Mouse (Mus musculus) urinary bladder, postnatal 10 days (tissue): Measurements from ENCODE around the gene Ptprn2.

Source experiments
- DNase-seq: peaks from one replicate; pipeline ENCODE4 v3.0.0; 2022; ENCODE audit warnings: low spot score

Gene Ptprn2

GRCm38 (mm10) chr12:116975547-116975946 lies 490.0 kb downstream of the Ptprn2 start:
- no peak for DNase-seq

DNA sequence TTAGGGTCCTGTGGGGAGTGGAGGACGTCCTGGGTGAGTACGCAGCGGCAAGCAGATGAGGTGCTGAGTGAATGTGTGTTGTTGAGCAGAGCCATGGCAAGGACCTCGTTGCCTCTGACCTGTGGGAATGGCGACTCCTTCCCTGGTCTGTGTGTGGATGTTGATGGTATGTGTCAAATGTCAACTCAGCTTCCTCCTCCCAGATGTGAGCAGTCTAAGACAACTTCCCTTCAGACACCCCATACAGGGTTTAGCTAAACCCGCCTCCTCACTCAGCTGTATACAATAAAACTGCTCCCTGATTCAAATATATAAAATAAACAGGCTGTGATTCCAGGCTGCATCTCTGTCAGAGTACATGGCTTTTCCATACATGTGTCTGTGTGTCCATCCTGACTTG lies 491.5 kb downstream of the Ptprn2 start:
- DNase-seq: no peak

GRCm38 (mm10) chr12:116978201-116978600 lies 492.7 kb downstream of the Ptprn2 start:
- no peak for DNase-seq

GRCm38 (mm10) chr12:116981315-116981714 lies 495.8 kb downstream of the Ptprn2 start:
- DNase-seq: no peak

GRCm38 (mm10) chr12:116989144-116989543 lies 503.6 kb downstream of the Ptprn2 start:
- DNase-seq: no peak

GRCm38 (mm10) chr12:117001546-117002148 lies 516.1 kb downstream of the Ptprn2 start:
- no peak for DNase-seq

- no peak for DNase-seq
Observed at GRCm38 (mm10) chr12:117016753-117017595, 531.5 kb downstream of the Ptprn2 start.

- DNase-seq: no peak
Observed at GRCm38 (mm10) chr12:117017912-117018311, 532.4 kb downstream of the Ptprn2 start.

GRCm38 (mm10) chr12:117023235-117023634 lies 537.7 kb downstream of the Ptprn2 start:
- DNase-seq: no peak

DNA sequence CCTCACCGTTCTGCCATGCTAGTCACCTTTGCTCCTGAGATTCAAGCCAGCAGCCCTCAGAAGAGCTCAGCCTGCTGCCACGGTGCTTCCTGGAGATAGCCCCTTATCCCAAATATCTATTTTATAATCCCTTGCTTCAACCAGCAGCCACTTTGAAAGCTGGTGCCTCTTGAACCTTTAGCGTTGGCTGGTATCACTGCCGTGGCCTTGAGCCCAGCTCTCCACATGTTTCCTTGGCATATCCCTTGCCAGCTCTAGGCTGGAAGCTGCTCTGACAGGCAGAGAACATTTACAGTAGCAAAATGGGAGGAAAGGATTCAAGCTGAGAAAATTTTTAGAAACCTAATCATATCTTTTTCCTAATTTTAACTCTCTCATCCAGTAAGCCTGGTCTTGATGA lies 539.4 kb downstream of the Ptprn2 start:
- no peak for DNase-seq

- no peak for DNase-seq
Observed at GRCm38 (mm10) chr12:117025676-117026075, 540.2 kb downstream of the Ptprn2 start.

- DNase-seq: no peak
Observed at GRCm38 (mm10) chr12:117027351-117027750, 541.8 kb downstream of the Ptprn2 start.

DNA sequence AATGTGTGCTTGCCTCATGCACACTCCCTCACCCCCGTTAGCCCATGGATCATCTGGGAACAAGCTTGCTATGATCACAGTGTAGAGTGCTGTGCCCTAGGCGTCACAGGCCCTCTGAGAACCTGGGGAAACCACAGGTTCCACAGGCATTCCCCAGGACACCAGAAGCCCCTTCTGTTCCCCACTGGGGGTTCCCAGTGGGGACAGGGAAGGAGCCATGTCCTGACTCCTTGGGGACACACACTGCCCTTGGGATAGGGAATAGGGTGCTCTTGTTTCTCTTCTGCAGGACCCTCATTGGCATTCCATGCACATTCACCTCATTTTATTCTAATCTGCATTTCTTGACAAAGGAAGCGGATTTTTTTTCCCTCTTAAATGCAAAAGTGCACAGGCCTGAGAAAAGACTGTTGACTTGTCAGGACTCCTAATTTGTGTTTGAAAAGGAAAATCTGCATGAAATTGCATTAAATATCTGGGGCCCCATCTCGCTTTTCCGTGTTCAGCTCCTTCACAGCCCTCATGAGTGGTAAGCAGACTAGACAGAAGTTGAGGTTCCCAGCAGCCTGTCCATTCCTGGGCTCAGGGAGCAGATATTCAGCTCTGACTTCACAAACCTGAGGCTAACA lies 542.9 kb downstream of the Ptprn2 start:
- DNase-seq: no peak

- DNase-seq: no peak
Observed at GRCm38 (mm10) chr12:117033172-117033571, 547.7 kb downstream of the Ptprn2 start.

DNA sequence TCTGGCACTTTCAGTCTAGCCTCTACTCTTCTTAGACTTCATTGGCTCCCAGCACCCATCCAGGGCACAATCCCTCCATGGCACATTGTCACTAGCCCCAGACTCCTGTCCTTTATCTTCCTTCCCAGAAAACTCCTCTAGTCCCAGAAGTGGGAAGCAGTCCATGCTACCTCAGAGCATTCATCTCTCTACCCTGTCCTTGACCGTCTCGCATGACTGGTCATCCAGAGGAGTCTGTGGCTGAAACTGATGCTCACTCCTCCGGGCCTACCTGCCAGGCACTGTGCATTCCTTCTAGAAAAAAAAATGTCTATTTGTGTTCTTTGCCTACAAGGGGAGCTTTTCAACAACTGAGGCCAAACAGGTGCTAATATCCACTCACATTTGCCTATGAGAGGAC lies 549.0 kb downstream of the Ptprn2 start:
- no peak for DNase-seq

DNA sequence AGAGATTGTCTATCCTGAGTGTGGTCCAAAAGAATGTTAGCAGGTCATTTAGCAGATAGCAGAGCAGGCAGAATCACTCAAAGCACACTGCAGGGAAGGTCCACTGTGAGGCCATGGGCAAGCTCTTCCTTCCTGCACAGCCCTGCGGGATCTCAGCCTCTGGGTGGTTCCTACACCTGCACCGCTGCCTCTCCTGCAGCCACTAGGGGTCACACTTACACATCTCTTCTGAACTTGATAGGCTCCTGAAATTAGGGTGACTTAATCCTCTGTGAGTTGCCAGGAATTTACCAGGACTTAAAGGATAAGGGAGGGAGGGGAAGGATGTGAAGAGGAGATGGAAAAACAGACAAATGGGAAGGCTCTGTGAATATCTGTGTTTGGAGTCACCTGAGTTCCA lies 549.7 kb downstream of the Ptprn2 start:
- DNase-seq: no peak

DNA sequence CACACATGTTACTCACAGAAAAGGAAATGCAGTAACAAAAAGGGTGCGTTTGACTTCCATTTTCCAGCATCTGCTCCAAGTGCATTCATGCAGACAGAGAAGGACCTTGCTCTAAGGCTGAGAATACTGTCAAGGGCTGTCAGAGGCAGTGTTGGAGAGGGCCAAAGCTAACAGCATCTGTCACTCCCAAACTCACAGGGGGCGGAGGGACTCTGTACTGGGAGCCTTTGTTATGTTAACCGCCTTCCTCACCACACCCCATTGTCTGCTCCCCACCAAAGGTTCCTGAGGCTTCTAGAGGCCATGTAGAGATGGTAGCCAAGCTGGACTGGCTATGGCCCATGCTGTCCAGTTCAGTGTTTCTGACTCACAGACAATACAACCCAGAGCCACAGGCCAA lies 553.9 kb downstream of the Ptprn2 start:
- no peak for DNase-seq

GRCm38 (mm10) chr12:117041409-117041808 lies 555.9 kb downstream of the Ptprn2 start:
- DNase-seq: no peak

- DNase-seq: no peak
Observed at GRCm38 (mm10) chr12:117042706-117043105, 557.2 kb downstream of the Ptprn2 start.

- no peak for DNase-seq
Observed at GRCm38 (mm10) chr12:117047384-117048251, 562.1 kb downstream of the Ptprn2 start.

- no peak for DNase-seq
Observed at GRCm38 (mm10) chr12:117049829-117050228, 564.3 kb downstream of the Ptprn2 start.

DNA sequence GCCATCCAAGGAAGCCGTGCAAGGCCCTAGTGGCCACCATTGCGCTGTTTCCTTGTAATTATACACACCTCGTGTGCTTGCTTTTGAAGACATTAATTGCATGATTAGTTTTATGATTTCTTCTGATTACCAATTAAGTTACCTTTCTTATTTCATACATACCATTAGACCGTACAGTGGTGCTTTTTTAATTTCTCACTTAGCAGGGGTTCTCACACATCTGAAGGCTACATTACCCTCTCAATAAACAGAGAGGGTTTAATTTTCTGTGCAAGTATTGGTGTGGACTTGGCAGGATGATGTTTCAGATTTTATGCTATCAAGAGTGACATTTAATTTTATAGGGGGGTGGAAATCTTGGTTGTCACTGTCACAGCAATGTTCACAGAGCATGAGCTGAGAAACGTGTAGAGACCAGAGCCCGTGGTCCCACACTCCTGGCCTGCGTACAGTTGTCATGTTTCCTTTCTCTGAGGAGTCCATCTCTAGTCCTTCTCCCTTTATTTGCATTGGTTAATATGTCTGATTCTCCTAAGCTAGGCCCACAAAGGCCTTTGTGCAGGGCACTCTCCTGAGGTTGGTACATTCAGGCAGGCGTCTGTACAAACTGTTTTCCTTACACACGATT lies 567.8 kb downstream of the Ptprn2 start:
- no peak for DNase-seq
